Mouse (Mus musculus): ENCODE measurements around the gene Yju2. TPM values are rescaled to one million over a fixed set of nuclear protein-coding genes. Genes with fewer than 3 reads are reported as not detected.
A peak's percentile ranks its signal among the peaks of the same experiment; 100 is the strongest.
"Not testable (repeated sequence)": the region's sequence is repeated elsewhere in the genome, so short reads cannot be mapped to it uniquely, and the experiment has no call there.

Yju2 gene
- total RNA-seq (2021) (10 to 100 TPM; 16.7 to 19.1 TPM), polyA plus RNA-seq (2012; rRNA removed) (4.4 and 5.3 TPM in 2 replicates)
- long read RNA-seq, transcript Yju2-201 (8 exons, 1,660 nt), result major isoform, 16 of 22 reads
- long read RNA-seq, partial matches to known transcripts, result 4 of 22 reads
- long read RNA-seq, other reads (novel, unspliced or antisense), result 1 of 22 reads

DNA sequence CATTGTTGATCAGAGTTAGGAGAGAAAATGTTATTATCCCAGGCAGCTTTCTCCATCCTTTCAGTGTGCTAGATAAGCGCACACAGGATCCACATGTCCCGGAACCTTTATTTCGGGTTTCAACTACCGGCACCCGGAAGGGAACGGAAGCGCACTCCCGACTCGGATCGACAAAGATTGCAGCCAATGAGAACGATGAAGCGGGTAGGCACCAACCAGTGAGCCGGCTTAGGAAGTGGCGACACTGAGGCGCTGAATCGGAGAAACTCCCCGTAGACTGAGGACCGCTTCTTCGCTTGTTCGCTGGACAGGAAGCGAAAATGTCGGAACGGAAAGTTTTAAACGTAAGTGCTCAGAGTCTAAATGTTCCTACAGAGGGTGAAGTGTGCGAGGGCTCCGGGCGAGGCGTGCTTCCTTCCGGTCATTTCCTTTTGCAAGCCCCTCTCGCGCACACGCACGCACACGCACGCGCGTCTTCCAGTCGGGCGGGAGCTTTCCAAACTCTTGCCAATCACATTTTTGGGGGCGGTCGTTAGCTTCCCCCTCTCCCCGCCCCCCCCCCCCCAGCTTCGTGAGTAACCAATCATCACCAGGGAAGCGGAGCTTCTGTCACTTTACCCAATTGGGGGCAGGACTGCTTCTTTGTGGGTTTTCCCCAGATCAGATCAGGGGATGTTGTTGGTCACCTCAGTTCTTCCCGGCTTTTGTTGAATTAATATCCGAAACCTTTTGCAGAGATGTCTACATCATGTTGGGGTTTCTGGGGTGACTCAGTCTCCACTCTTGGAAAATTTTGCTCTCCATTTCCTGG is at the start of gene Yju2:
Gene Yju2, plus strand, starts transcription at position 182 of the 811 bp plus-strand sequence.
- DNase-seq, result peak; percentile 94

DNA sequence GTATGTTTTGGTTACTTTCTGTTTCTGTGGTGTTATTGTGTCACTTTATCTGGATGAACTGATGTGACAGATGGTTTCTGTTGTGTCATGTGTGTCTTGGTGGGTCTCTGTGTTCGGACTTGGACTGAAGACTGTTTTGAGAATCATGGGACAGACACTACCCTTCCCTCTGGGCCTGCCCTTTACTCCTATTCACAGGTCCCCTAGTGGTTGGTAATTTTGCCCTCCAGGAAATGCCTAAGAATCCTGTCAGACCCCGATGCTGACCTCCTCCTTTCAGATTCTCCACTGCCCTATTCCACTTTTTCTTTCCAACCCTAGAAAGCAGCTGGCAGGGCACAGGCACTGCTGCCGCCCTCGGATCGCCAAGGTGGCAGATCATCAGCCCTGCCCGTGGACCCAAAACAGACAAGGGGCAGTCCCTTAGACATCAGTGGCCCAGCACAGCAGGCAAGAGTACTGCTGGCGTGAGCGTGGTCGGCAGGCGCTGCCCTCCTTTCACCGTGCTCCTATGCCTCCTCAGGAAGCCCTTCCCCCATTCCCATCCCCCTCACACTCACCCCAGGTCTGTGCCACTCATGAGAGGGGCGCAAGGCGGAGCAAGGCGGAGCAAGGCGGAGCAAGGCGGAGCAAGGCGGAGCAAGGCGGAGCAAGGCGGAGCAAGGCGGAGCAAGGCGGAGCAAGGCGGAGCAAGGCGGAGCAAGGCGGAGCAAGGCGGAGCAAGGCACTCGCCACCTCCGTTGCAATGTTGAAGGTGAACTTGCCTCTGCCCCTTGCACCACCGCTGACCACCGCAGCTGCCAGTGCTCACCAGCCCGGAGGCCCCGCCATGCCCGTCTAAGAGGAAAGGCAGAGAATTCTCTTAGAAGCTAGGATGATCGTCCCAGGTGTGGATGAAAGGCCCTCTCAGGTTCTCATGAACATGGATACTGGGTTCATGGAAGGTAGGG is 27.1 kb upstream of the Yju2 start:
- DNase-seq, result peak; percentile 73

DNA sequence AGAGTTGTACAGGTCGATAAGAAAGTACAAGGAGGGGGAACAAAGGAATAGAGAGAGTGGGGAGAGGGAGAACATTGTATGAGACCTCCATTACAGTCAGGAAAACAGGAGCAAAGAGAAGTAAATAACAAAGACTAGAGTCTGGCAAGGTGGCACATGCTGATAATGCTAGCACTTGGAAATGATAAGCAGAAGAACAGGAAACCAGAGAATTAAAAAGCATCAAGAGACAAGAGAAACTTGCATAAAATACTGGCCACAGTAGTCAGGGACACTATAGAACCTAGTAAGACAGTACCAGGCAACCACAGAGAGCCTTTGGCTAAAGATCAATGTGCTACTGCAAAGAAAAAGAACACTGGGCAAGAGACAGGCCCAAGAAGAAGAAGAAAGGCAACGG is 26.3 kb upstream of the Yju2 start:
- no peak for DNase-seq

DNA sequence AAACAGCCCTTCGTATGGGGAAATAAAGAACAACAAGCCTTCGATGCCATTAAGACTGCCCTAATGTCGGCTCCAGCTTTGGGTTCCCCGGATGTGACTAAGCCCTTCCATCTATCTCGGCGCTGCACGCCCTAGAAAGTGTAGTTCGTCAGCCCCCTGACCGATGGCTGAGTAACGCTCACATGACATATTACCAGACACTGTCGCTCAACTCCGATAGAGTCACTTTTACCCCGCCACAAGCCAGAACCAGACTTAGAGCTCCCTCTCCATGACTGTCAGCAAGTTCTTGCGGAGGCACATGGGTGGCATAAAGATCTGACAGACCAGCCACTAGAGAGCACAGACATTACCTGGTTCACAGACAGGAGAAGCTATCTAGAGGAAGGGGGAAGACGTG is 25.7 kb upstream of the Yju2 start:
- no peak for DNase-seq

DNA sequence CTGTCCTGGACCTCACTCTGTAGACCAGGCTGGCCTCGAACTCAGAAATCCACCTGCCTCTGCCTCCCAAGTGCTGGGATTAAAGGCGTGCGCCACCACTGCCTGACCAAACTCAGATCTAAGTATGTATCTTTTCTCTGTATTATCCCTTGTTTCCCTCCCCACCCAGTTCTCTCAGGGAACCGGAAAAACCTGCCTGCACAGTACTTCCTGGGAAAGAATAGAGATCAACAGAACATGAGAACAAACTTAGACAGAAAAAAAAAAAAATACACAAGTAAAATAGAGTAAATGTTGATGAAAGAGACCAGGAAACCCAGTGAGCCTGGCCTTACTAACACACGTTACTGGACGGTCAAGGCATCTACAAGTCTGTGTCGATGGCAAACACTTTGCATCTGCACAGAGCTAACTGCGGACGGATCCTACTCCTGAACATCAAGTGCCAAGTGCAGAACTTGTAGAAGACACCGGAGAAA is 14.5 kb upstream of the Yju2 start:
- not testable (repeated sequence) for DNase-seq

DNA sequence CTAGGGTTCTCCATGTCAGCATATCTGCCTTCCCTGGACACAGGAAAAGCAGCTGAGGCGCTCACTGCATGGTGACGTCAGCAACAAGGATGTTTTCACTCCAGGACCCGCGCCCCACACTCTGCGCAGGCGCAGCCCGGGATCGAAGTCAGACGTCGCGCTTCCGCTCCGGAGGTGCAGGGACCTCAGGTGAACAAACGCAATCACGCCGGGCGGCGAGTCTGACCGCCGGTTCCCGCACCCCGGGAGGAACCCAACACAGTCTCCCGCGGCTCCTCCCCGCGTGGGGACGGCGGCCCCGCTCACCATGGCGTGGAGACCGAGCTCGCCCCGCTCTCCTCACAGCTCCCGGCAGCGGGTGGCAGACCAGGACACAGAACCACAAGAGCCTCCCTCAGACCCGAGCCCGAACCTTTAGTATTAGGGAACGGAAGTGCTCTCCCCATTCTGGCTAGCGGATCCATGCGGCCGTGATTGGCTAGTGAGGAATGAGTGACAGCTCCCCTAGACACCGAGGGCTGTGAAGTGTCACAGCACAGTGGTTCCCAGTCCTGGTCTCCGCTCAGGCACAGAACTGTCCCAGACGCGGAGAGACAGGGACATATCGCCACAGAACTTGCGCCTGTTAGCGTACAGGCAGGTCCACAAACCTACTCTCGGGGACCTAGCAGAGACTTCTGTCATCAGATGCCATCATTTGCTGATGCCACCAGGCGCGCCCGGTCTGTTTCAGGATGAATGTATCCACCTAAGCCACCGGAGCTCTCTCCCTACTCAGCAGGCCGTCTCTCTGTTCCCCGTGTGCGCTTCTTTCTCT is 13.8 kb upstream of the Yju2 start:
- DNase-seq, result peak; percentile 95

DNA sequence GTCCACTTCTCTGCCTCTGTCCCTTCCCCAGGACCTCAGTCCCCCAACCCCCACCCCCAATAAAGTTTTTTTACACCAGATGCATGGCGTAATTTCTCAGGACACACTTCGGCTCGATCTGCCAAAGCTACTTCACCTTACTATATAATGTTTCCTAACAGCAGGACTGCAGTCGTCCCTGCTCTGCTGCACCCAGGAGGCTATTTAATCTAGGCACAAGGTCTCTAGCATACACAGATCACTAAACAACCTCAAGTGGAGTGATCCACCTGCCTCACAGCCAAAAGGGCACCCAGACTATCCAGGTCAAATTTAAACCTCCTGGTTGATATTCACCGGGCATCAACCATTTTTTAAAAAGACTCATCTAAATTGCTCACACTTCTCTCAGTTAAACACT is 13.2 kb upstream of the Yju2 start:
- no peak for DNase-seq

DNA sequence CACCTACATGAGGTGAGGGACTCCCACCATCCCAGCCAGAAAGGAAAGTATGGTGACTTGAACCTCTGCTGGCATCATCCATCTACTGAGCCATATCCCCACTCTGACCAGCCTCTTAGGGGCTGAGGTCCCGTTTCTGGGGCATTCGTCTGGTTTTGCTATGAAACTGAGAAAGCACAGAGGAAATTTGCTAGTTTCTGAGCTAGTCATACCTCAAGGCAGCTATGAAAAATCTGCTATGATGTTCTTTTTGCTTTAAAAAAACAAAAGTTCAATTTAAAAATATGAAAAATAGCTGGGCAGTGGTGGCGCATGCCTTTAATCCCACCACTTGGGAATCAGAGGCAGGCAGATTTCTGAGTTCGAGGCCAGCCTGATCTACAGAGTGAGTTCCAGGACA is 10.3 kb upstream of the Yju2 start:
- no peak for DNase-seq

DNA sequence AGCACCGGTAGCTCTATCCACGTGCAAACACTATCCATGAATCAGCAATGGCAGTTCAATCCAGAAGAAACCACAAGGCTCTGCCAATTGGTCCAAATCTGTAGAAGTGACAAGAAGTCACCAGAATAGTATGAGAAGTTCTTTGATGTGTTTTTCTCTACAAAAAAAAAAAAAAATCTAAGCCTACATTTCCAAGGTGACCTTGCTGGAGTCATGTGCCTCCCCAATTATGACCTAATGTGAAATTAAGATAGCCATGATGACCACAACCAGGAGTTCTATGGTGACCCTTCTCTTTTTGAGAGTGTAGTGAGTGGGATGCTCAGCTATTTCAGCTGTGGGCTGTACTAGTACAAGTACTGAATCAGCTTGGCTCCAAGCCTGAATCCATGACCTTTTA is 9.5 kb upstream of the Yju2 start, which contains the start of gene Zfp119b:
Gene Zfp119b, minus strand, starts transcription at position 101 of the 400 bp plus-strand sequence.
- DNase-seq, result no peak

DNA sequence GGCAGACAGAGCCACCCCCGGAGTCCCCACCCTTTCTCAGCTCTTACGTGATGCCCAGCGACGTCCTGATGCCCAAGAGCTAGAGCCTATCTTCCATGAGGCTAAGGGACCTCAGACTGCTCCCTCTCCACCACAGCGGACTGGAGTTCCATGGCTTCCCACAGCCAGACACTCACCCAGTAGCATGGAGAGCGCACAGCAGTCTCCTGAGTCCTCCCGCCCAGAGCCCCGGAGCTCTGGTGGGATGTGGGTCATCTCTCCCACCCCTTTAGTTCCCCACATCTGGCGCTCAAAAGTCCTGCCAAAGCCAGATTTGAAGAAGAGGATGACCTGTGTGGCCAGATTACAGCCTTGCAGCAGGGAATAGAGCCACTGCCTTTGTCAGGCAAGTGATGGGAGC is 8.3 kb upstream of the Yju2 start:
- no peak for DNase-seq

DNA sequence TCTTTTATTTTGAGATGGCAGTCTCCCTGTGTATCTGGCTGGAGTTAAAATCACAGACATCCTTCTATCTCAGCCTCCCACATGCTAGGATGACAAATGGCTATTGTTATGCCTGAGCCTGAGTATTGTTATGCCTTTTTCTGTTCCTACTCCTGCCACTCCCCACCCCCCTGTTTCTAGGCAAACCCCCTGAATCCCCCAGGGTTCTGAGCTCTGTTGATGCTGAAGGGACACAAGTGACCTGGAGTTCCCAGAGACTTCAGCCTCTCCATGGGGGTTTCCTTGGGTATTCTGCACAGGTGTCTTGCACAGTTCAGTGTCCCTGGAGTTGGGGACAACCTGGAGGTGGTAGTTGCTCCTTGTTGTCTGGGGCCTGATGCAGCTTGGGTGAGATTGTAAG is 6.9 kb upstream of the Yju2 start:
- no peak for DNase-seq

DNA sequence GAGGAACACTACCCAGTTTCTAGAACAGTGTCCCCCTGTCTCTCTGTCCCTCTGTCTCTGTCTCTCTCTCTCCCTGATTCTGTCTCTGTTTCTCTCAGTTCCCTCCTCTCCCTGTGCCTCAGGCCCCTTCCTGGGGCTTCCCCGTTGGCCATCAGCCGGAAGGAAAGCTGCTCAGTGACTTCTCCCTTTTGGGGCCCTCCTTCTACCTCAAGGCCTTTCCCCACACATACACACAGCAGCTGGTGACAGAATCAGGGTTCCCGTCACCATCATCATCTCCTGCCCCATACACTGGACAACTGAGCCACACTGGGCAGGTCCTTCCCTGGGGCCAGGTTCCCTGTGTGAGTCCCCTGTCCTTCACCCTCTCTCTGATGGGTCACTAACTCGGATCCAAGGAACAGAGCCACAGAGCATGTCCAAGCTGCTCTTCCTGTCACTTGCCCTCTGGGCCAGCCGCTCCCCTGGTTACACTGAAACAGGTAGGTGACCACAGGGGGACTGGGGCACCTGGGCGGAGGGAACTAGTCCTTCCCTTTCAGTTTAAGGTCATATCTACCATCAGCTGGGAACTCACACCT is 6.4 kb upstream of the Yju2 start, which contains the start of gene Ebi3:
Gene Ebi3, plus strand, starts transcription at position 194 of the 581 bp plus-strand sequence.
- DNase-seq, result no peak

DNA sequence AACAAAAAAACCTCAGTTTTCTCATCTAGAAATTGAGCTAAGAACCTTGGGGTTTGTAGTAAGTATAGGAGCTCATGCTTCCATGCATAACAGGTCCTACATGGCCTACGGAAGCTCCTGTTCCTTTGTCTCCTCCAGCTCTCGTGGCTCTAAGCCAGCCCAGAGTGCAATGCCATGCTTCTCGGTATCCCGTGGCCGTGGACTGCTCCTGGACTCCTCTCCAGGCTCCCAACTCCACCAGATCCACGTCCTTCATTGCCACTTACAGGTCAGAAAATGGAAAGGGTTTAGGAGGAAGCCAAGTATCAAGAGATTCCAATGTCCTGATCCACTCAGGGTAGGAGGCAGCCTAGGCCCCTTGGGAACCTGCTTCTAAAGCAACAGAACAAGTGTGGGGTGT is 5.1 kb upstream of the Yju2 start:
- DNase-seq, result no peak

DNA sequence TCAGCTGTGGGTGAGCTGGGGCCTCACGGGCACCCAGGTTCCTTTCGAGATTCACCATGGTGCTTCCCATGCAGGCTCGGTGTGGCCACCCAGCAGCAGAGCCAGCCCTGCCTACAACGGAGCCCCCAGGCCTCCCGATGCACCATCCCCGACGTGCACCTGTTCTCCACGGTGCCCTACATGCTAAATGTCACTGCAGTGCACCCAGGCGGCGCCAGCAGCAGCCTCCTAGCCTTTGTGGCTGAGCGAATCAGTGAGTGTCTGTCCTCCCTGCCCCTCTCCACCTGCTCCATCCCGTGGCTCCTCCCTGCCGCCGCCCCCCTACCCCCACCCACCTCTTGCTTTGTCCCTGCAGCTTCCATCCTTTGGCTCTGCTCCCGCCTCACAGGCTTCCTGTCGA is 4.7 kb upstream of the Yju2 start:
- DNase-seq, result no peak

DNA sequence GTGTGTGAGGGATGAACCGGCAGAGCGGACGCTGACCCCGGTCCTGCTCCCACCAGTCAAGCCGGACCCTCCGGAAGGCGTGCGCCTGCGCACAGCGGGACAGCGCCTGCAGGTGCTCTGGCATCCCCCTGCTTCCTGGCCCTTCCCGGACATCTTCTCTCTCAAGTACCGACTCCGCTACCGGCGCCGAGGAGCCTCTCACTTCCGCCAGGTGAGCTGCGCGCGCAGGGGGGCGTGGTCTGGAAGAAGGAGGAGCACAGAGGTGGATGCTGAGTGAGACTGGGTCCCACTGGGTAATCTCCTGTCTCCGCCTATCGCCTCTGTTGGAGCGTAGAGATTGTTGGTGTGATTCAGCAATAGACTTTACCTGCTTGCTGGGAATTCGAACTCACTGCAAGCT is 2.8 kb upstream of the Yju2 start:
- DNase-seq, result peak; percentile 50

DNA sequence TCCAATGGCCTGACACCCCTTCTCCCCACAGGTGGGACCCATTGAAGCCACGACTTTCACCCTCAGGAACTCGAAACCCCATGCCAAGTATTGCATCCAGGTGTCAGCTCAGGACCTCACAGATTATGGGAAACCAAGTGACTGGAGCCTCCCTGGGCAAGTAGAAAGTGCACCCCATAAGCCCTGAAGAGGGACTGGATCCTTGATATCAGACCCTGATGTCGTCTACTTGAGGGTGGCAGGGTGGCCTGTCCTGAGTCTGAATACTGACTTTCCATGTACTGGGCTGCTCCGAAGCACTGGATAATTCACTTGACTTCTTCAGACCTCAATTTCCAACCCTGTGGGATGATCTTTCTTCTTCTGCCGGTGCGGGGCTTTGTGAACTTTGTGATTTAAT is 2.3 kb upstream of the Yju2 start:
- no peak for DNase-seq

DNA sequence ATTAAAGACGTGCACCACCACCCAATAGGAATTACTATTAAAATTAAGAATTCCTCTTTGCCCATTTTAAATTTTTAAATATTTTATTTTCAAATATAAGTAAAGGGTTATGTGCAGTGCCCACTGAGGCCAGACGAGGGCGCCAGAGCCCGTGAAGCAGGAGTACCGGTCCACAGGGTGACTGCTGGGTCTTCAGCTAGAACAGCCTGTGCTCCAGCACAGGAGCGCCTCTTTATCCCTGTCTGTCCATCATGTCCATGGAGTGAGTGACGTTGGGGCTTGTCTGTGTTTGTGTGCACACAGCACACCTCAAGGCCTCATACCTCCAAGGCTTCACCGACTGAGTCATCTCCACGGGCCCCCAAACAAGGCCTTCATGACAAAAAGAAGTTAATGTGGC is 1.7 kb upstream of the Yju2 start:
- DNase-seq, result peak; percentile 72

DNA sequence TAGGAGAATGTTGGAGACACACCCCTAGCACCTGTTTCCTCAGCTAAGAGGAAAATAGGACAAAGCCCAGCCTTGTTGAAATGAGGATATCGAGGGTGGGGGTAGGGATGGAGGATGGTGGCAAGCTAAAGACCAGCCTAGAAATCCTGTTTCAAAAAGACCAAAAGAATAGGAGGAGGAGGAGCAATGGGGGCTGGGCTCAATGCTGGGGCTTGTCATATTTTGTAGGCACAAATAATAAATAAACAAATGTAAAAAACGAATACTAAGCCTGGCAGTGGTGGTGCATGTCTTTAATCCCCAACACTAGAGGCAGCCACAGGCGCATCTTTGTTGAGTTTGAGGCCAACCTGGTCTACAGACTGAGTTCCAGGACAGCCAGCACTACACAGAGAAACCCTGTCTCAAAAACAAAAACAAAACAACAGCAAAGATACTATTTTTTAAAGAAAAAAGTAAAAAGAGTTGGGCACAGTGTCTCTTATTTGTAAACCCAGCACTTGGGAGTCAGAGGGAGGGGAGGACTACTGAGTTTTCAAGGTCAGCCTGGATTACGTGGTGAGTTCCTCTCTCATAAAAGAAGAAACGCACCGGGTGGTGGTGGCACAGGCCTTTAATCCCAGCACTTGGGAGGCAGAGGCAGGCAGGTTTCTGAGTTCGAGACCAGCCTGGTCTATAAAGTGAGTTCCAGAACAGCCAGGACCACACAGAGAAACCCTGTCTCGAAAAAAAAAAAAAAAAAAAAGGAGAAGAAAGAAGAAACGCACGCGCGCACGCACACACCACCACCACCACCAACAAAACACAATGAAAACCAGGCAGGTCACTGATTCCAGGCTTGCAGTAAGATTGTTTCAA is 944 bp upstream of the Yju2 start:
- no peak for DNase-seq

DNA sequence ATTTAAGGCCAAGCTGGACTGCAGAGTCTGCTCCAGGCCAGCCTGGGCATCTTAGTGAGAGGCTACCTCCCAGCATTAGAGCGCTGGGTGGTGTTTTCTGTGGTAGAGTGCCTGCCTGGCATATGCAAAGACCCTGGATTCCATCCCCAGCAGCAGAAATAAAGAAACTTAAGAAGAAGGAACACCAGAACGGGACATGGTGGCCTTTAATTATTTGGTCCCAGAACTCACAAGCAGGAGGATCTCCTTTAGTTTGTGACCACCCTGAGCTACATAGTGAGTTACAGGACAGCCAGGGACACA is 364 bp upstream of the Yju2 start:
- no peak for DNase-seq

Measured in adrenal gland, adult 2 months (tissue).